Mouse (Mus musculus) limb, embryonic 15.5 days (tissue): Measurements from ENCODE around the gene Nfam1. TPM values are rescaled to one million over a fixed set of nuclear protein-coding genes. Genes with fewer than 3 reads are reported as not detected.
A peak's percentile ranks its signal among the peaks of the same experiment; 100 is the strongest.
"Not testable (repeated sequence)": the region's sequence is repeated elsewhere in the genome, so short reads cannot be mapped to it uniquely, and the experiment has no call there.

Experiments used
- ATAC-seq: fragments of 200-750 bp; cut with Nextera tagmentation; 2 replicates; pipeline ENCODE4 v1.8.0; 2017; ENCODE audit warnings: low read depth, moderate TSS enrichment; ENCODE audit not compliant: insufficient number of reproducible peaks, low FRiP score, low TSS enrichment
- H3K27ac ChIP-seq: fragments of 300-500 bp; sonication (generic); 2 replicates; pipeline ENCODE4 v1.5.1; 2015; ENCODE audit warnings: moderate library complexity, mild to moderate bottlenecking, inconsistent platforms
- H3K27me3 ChIP-seq: fragments of 300-500 bp; sonication (generic); 2 replicates; pipeline ENCODE4 v1.6.1; 2015; ENCODE audit warnings: inconsistent platforms
- H3K36me3 ChIP-seq: fragments of 300-500 bp; sonication (generic); 2 replicates; pipeline ENCODE4 v1.6.1; 2015; ENCODE audit warnings: inconsistent platforms
- H3K4me1 ChIP-seq: fragments of 300-500 bp; sonication (generic); 2 replicates; pipeline ENCODE4 v1.6.1; 2015; ENCODE audit warnings: inconsistent platforms
- H3K4me2 ChIP-seq: fragments of 300-500 bp; sonication (generic); 2 replicates; pipeline ENCODE4 v1.6.1; 2015; ENCODE audit warnings: mild to moderate bottlenecking, inconsistent platforms
- H3K4me3 ChIP-seq: fragments of 300-500 bp; sonication (generic); 2 replicates; pipeline ENCODE4 v1.5.1; 2015; ENCODE audit warnings: mild to moderate bottlenecking, inconsistent platforms
- H3K9ac ChIP-seq: fragments of 300-500 bp; sonication (generic); 2 replicates; pipeline ENCODE4 v1.6.1; 2015; ENCODE audit warnings: inconsistent platforms
- H3K9me3 ChIP-seq: fragments of 300-500 bp; sonication (generic); 2 replicates; pipeline ENCODE4 v1.6.1; 2016; ENCODE audit warnings: inconsistent platforms
- WGBS: fragments of 180-500 bp; shearing (Covaris S2); methylation state at CpG from one replicate; pipeline ENCODE4 v1.1.7; 2015; 5-methylcytosine and 5-hydroxymethylcytosine counted together
- polyA plus RNA-seq: library from polyadenylated mRNA; unstranded; fragments of >200 nt; fragmentation: Nextera tagmentation; extraction: Ambion mirVana; gene quantifications from 2 replicates; pipeline ENCODE4 v1.2.1, GENCODE M21; 2015

Nfam1 gene
- polyA plus RNA-seq, 1 experiment from 2014 or later = 4.7 TPM

DNA sequence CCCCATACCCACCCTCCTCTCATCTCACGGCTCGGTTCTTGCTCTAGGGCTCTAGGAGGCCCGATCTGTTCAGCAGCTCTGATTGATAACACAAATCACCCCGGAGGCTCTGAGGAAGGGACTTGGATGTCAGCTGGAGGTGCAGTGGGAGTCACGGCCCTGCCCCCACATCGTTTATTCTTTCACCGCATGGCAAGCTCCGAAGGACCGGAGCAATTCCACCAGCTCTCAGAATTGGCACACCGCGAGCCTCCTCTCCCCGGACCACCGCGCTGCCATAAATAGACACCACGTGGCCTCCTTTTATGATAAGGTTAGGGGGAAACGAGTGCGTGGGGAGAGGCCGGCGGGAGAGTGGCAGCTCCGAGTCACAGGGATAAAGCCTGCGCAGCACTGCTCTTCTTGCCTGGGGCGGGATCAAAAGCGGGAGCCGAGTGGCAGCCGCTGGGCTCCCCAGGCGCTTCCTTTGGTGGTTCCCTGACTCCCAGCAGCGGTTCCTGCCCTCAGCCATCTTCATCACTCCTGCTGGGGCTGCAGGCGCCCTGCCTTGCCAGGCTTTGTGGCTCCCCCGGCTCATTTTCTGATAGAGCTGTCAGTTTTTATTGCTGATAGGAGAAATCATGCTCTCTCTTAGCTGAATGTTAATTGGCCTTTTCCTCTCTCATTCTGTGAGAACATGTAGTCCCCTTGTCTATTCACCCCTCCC, 23.4 kb upstream of the Nfam1 start:
- Histone ChIP-seq H3K4me3 (peak overlapping the region; percentile 37), H3K4me2 (peak overlapping the region; percentile 83), H3K36me3 (no peaks in the 10 kb centered on the region), H3K27ac (no peak overlapping the region), H3K4me1 (peaks cover 18% of the 10 kb centered on the region), H3K27me3 (peaks cover 2% of the 10 kb centered on the region; the same call in 1 of the 2 replicates), H3K9ac (peak overlapping the region; percentile 17; the same call in 1 of the 2 replicates), H3K9me3 (no peaks in the 10 kb centered on the region)
- WGBS = under 1% methylated on average over 29 of the region's 29 CpGs
- no peak for ATAC-seq

DNA sequence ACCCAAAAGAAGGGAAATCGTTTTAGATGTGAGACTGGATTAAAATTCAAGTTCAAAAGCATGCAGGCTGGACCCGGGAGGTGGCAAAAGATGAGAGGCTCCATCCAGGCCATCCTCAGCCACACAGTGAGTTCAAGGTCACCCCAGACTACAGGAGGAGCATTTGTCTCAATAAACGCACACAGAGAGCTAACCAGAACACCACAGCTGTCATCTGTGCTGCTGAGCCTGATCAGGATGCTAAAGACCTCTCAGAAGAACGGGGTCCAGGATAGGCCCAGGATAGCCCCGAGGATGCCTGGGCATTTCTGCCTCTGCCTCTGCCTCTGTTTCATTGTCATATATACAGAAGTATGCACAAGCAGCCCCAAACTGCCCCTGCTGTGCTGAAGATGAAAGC, 22.5 kb upstream of the Nfam1 start:
- Histone ChIP-seq H3K9ac (no peak overlapping the region), H3K4me3 (no peak overlapping the region), H3K27me3 (peaks cover 2% of the 10 kb centered on the region; the same call in 1 of the 2 replicates), H3K36me3 (no peaks in the 10 kb centered on the region), H3K27ac (no peak overlapping the region), H3K4me2 (no peak overlapping the region), H3K4me1 (peaks cover 18% of the 10 kb centered on the region), H3K9me3 (no peaks in the 10 kb centered on the region)
- WGBS = 46% methylated on average over 5 of the region's 5 CpGs
- ATAC-seq = no peak

DNA sequence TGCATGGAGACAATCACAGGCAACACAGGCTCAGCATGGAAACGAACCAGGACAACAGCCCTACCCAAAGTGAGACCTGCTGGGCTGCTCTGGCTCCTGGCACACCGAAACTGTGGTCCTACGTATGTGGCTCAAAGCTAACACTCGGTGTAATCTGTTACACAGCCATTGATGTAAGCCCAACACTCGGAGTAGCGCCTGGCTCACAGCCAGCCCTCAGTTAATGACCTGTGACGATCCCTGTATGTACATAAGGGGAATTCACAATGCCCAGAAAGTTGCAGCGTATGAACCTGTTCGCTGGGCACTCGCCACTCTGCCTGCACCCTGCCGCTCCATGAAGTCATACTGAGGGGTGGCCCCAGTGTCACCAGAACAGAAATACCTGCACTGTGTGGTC, 20.2 kb upstream of the Nfam1 start:
- H3K9me3 ChIP-seq = no peaks in the 10 kb centered on the region
- ATAC-seq = no peak

DNA sequence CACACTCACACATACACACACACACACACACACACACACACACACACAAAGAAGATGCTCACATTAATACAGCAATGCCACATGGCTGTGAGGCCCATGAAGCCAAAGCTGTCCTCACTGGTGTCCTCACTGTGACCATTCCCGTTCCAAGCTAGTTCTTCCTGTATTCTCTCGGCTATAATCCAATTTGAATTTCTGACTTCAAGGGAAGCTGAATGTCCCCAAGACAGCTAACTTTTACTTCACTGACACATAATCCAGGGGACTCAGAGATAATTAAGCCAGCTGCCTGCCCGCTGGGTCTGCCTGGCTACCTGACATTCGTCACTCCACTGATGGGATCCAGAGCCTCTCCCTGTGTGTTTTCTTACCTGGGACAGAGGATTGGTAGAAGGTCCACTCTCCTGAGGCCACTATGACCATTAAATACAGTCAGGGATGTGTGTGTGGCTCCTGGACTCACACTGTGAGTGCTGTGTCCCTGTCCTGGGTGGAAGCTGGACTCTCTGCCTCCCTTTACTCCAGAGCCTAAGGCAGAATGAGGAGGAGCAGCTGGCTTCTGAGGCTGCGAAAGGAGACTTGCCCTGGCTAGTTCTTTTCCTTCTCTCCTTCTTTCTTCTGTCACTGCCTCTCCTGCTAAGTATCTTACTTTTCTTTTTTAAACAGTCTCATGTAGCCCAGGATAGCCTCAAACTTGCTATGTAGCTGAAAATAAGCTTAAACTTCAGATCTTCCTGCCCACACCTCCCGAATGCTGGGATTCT, 19.4 kb upstream of the Nfam1 start:
- Histone ChIP-seq H3K9ac (no peak overlapping the region), H3K36me3 (no peaks in the 10 kb centered on the region), H3K4me3 (no peak overlapping the region), H3K4me2 (no peak overlapping the region), H3K27ac (no peak overlapping the region), H3K9me3 (no peaks in the 10 kb centered on the region), H3K27me3 (peaks cover 2% of the 10 kb centered on the region; the same call in 1 of the 2 replicates), H3K4me1 (peaks cover 18% of the 10 kb centered on the region)
- WGBS = 53% methylated on average over 6 of the region's 6 CpGs
- ATAC-seq = no peak

More for the DNA sequence above, 20.2 kb upstream of the Nfam1 start:
- Histone ChIP-seq H3K4me1 (peaks cover 18% of the 10 kb centered on the region), H3K27me3 (peaks cover 2% of the 10 kb centered on the region; the same call in 1 of the 2 replicates), H3K4me3 (no peak overlapping the region), H3K4me2 (no peak overlapping the region), H3K36me3 (no peaks in the 10 kb centered on the region), H3K9ac (no peak overlapping the region), H3K27ac (no peak overlapping the region)
- 30% methylated on average over 11 of the region's 11 CpGs for WGBS

DNA sequence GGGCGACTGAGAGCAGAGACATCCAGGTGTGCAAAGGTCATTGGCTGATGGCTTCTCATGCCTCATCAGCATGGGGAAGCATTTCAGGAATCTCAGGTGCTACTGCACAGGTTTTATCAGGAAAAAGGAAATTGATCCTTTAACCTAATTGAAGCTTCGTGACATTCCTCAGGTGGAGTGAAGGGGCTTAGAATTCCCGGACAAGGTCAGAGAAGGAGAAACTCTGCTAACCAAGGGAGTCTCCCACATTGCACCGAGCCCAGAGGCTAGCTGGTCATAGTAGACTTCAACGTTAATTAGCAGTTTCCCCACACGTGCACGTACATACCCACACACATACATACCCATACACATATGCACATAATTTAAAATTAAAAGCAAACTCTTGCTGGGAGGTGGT, 13.6 kb upstream of the Nfam1 start:
- H3K4me2 ChIP-seq = no peak overlapping the region
- H3K4me1 ChIP-seq = peaks cover 16% of the 10 kb centered on the region
- no peak for ATAC-seq
- H3K27ac ChIP-seq = no peak overlapping the region
- H3K9me3 ChIP-seq = no peaks in the 10 kb centered on the region
- H3K4me3 ChIP-seq = no peak overlapping the region
- no peaks in the 10 kb centered on the region for H3K27me3 ChIP-seq
- H3K9ac ChIP-seq = no peak overlapping the region
- 63% methylated on average over 7 of the region's 7 CpGs for WGBS
- no peaks in the 10 kb centered on the region for H3K36me3 ChIP-seq

DNA sequence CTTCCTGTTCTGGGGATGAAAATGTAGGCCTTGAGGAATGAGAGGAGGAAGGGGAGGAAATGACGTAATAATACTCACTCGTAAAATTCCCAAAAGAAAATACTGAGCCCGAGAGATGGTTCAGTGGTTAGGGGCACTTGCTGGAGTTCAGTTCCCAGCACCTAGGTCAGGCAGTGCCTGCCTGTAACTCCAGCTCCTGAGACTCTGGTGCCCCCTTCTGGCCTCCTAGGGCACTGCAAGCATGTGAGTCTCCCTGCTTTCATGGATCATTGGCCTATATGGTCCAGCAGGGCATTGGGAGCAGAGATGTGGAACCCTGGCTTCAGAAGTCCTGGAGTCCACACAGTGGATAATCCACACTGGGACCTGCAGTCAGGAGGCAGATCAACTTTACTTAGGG, 13.2 kb upstream of the Nfam1 start:
- H3K9me3 ChIP-seq = no peaks in the 10 kb centered on the region
- peaks cover 17% of the 10 kb centered on the region for H3K4me1 ChIP-seq
- H3K4me2 ChIP-seq = no peak overlapping the region
- no peaks in the 10 kb centered on the region for H3K27me3 ChIP-seq
- no peak overlapping the region for H3K4me3 ChIP-seq
- no peaks in the 10 kb centered on the region for H3K36me3 ChIP-seq
- H3K27ac ChIP-seq = no peak overlapping the region
- 80% methylated on average over 3 of the region's 3 CpGs for WGBS
- ATAC-seq = no peak
- H3K9ac ChIP-seq = no peak overlapping the region

DNA sequence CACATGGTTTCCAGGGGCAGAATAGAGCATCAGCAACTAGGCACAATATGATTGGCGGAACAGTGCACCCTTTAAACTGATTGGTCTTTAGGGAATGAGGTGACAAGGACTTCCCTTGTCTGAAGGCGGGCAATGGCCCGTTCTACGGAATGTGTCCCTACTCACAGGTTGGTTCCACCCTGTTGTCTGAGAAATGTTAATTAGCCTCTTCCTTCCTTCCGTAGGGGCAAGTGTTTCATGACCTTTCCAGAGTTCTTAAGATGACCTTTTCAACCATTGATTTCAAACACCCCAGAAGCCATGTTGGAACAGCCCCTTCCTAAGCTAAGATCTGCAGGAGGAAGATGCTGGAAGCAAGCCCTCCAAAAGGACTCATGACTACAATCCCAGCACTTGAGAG, 12.5 kb upstream of the Nfam1 start:
- 89% methylated on average over 5 of the region's 5 CpGs for WGBS
- not testable (repeated sequence) for H3K27me3 ChIP-seq, H3K4me2 ChIP-seq, H3K9ac ChIP-seq, ATAC-seq, H3K27ac ChIP-seq, H3K4me3 ChIP-seq, H3K9me3 ChIP-seq, H3K36me3 ChIP-seq
- H3K4me1 ChIP-seq = peaks cover 17% of the 10 kb centered on the region

DNA sequence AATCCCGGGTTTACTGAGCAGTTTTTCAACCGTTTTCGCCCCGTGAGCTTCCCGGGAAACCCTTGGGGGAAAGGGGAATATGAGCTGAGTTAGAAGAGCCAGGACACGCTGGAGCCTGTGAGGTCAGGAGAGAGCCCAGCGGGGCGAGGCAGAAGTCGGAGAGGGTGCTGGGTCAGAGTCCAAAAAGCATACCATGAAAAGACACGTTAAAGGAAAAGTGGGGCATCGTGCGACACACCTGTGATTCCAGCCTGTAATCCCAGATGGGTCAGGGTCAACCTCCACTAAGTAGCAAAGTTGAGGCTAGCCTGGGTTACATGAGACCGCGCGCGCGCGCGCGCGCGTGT, 10.2 kb upstream of the Nfam1 start:
- peaks cover 30% of the 10 kb centered on the region for H3K4me1 ChIP-seq
- ATAC-seq = no peak
- WGBS = 64% methylated on average over 22 of the region's 22 CpGs
- H3K9ac ChIP-seq = no peak overlapping the region
- H3K9me3 ChIP-seq = no peaks in the 10 kb centered on the region
- no peak overlapping the region for H3K27ac ChIP-seq
- no peak overlapping the region for H3K4me2 ChIP-seq
- H3K27me3 ChIP-seq = no peaks in the 10 kb centered on the region
- no peak overlapping the region for H3K4me3 ChIP-seq
- no peaks in the 10 kb centered on the region for H3K36me3 ChIP-seq

DNA sequence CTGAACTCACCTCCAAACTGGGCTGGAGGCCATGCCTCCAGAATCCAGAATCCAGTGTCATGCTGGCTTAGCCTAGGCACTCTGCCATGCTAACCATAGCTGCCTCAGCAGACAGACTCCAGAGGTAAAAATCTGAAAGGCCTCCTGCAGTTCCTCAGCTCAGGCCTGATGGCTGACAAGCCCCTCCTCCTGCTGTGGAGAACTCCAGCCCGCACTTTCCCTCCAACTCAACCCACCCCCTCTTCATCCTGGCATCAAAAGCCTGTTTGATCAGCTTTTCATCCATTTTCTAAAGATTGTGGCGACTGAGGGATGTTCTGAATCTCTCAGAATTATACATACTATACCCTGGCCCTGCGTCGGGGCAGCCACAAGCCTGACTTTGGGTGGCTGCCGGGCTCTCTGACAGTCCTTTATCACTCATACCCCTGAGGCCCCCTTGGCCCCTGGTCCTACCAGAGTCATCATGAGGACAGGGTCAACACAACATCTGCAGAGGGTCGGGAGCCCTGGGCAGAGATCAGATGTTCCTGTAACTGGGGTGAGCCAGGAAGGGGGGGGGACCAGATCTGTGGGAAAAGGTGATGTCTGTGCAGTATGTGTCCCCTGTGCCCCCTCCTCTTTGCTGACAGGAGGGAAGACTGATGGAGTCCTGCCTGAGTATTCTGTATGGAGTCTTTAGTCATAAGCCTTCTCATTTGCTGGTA, 9.7 kb upstream of the Nfam1 start:
- Histone ChIP-seq H3K9me3 (no peaks in the 10 kb centered on the region), H3K27me3 (no peaks in the 10 kb centered on the region), H3K4me3 (no peak overlapping the region), H3K36me3 (no peaks in the 10 kb centered on the region), H3K27ac (no peak overlapping the region), H3K4me1 (peaks cover 34% of the 10 kb centered on the region), H3K9ac (no peak overlapping the region), H3K4me2 (no peak overlapping the region)
- 9% methylated on average over 6 of the region's 6 CpGs for WGBS
- ATAC-seq = 0 out of 2 replicates have a peak, but pooled peaks have one; percentile 45

DNA sequence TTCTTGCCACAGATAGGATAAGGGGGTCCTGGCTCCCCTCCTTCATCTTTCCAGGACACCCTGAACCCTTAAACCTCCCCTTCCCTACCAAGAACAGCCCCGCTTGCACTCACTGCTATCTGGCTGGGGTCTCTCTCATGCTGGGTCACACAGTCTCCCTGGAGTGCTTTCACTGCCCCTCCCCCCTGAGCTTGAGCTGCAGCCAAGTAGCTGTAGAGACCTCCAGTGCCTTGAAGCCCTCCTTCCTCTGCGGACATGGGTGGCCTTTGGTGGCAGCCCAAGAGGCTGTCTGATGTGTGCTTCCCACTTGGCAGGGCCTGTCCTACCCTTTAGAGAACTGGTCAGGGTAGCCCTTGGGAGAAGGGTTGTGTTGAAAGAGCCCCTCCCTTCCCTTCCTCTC, 7.0 kb upstream of the Nfam1 start:
- ATAC-seq = no peak
- Histone ChIP-seq H3K4me1 (peaks cover 50% of the 10 kb centered on the region), H3K4me3 (no peak overlapping the region), H3K36me3 (no peaks in the 10 kb centered on the region), H3K27me3 (peaks cover under 1% of the 10 kb centered on the region; the same call in 1 of the 2 replicates), H3K9me3 (no peaks in the 10 kb centered on the region), H3K27ac (no peak overlapping the region), H3K4me2 (no peak overlapping the region), H3K9ac (no peak overlapping the region)
- WGBS = 64% methylated on average over 2 of the region's 2 CpGs

DNA sequence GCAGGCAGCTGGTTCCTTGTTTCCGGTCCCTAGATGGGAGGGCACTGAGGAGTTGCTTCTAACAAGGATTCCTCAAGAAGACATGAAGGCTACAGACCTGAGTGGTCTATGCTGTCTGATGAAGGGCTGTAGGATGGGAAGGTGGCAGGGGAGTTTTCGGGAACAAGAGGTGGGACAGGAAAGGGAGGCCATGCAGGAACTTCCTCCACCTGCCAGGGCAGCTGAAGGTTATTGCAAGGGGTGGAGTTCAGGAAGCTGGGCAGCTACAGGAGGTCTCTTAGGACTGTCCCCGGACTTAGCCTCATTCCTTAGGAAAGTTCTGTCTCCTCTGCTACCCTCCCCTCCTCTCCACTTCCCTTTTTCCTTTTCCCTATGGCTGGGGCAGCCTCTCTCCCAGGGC, 5.7 kb upstream of the Nfam1 start:
- no peak for ATAC-seq
- Histone ChIP-seq H3K9ac (no peak overlapping the region), H3K9me3 (no peaks in the 10 kb centered on the region), H3K27ac (no peak overlapping the region), H3K36me3 (no peaks in the 10 kb centered on the region), H3K4me1 (peaks cover 63% of the 10 kb centered on the region), H3K4me3 (no peak overlapping the region), H3K27me3 (peaks cover 14% of the 10 kb centered on the region), H3K4me2 (no peak overlapping the region)
- WGBS = 49% methylated on average over 3 of the region's 3 CpGs
